Mouse (Mus musculus) midbrain, embryonic 14.5 days (tissue): Measurements from ENCODE around the gene Sgsm1. TPM values are rescaled to one million over a fixed set of nuclear protein-coding genes. Genes with fewer than 3 reads are reported as not detected.
A peak's percentile ranks its signal among the peaks of the same experiment; 100 is the strongest.

Experiments
- ATAC-seq: fragments of 200-750 bp; cut with Nextera tagmentation; 2 replicates; pipeline ENCODE4 v1.8.0; 2017; ENCODE audit warnings: moderate number of reproducible peaks, moderate library complexity; ENCODE audit not compliant: low FRiP score, low TSS enrichment
- DNase-seq: peaks from one replicate; pipeline ENCODE4 v3.0.0-alpha.2; 2015
- H3K27ac ChIP-seq: fragments of 300-500 bp; sonication (generic); replicated peaks from 2 replicates; pipeline ENCODE4 v1.5.1; 2014; ENCODE audit warnings: mild to moderate bottlenecking, low read depth, low read length, moderate library complexity
- H3K27me3 ChIP-seq: fragments of 300-500 bp; sonication (generic); 2 replicates; pipeline ENCODE4 v1.6.1; 2014; ENCODE audit warnings: low read length, control low read depth, mixed read lengths; ENCODE audit not compliant: control insufficient read depth, insufficient read depth
- H3K36me3 ChIP-seq: fragments of 300-500 bp; sonication (generic); 2 replicates; pipeline ENCODE4 v1.6.1; 2014; ENCODE audit warnings: low read length, control low read depth; ENCODE audit not compliant: control insufficient read depth, insufficient read depth
- H3K4me1 ChIP-seq: fragments of 300-500 bp; sonication (generic); 2 replicates; pipeline ENCODE4 v1.6.1; 2014; ENCODE audit warnings: mild to moderate bottlenecking, antibody characterized with exemption, low read length, control low read depth; ENCODE audit not compliant: control insufficient read depth, insufficient read depth
- H3K4me2 ChIP-seq: fragments of 300-500 bp; sonication (generic); 2 replicates; pipeline ENCODE4 v1.6.1; 2014; ENCODE audit warnings: mild to moderate bottlenecking, low read length, moderate library complexity
- H3K4me3 ChIP-seq: fragments of 300-500 bp; sonication (generic); replicated peaks from 2 replicates; pipeline ENCODE4 v1.5.1; 2014; ENCODE audit warnings: low read depth, low read length
- H3K9ac ChIP-seq: fragments of 300-500 bp; sonication (generic); replicated peaks from 2 replicates; pipeline ENCODE4 v1.6.1; 2014; ENCODE audit warnings: mild to moderate bottlenecking, low read length, moderate library complexity
- H3K9me3 ChIP-seq: fragments of 300-500 bp; sonication (generic); 2 replicates; pipeline ENCODE4 v1.6.1; 2016; ENCODE audit warnings: low read length, control low read depth, mixed read lengths; ENCODE audit not compliant: control insufficient read depth
- WGBS: fragments of 180-500 bp; shearing (Covaris S2); extraction: QIAGEN DNeasy Blood & Tissue Kit; methylation state at CpG from one replicate; pipeline ENCODE4 v1.1.7; 2014; 5-methylcytosine and 5-hydroxymethylcytosine counted together
- polyA plus RNA-seq: library from polyadenylated mRNA; unstranded; fragments of >200 nt; fragmentation: Nextera tagmentation; extraction: Ambion mirVana; gene quantifications from 2 replicates; pipeline ENCODE4 v1.2.1, GENCODE M21; 2014

Gene Sgsm1
- polyA plus RNA-seq, 1 experiment from 2014 or later, result 15.2 TPM

GRCm38 (mm10) chr5:113294575-113294974 lies 16.0 kb downstream of the Sgsm1 start:
- Histone ChIP-seq H3K9ac (no peak overlapping the region), H3K4me3 (no peak overlapping the region)

DNA sequence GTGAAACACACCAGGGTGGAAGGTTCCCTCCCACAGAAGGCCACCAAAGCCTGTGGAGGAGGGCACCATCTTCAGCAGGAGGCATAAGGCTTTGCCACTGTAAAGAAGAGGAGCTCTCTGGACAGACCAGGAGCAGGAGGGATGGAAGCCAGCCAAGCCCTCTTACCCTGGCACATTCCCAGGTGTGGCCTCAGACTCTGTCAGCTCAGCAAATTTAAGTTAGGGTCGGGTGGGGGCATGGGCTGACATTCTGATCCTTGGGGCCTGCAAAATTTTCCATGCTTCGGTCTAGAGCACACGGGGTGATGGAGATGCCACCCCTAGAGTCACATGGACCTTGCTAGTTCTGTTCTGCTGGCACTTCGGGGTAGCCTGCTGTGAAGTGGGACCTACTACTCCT lies 17.1 kb downstream of the Sgsm1 start:
- 82% methylated on average over 4 of the region's 4 CpGs for WGBS

More at GRCm38 (mm10) chr5:113294575-113294974, 16.0 kb downstream of the Sgsm1 start:
- 83% methylated on average over 5 of the region's 5 CpGs for WGBS
- DNase-seq (no peak), ATAC-seq (no peak)
- Histone ChIP-seq H3K9me3 (no peaks in the 10 kb centered on the region), H3K36me3 (0 out of 2 replicates have a peak, but pooled peaks cover 2% of the 10 kb centered on the region), H3K27me3 (no peaks in the 10 kb centered on the region), H3K27ac (no peak overlapping the region), H3K4me2 (no peak overlapping the region), H3K4me1 (peaks cover 3% of the 10 kb centered on the region; the same call in 1 of the 2 replicates)

GRCm38 (mm10) chr5:113292832-113293231 lies 17.8 kb downstream of the Sgsm1 start:
- Histone ChIP-seq H3K9me3 (no peaks in the 10 kb centered on the region), H3K36me3 (no peaks in the 10 kb centered on the region), H3K27ac (no peak overlapping the region), H3K4me2 (no peak overlapping the region), H3K4me3 (no peak overlapping the region), H3K4me1 (0 out of 2 replicates have a peak, but pooled peaks cover 3% of the 10 kb centered on the region), H3K9ac (no peak overlapping the region), H3K27me3 (peaks cover 11% of the 10 kb centered on the region; the same call in 1 of the 2 replicates)
- WGBS, result 65% methylated on average over 8 of the region's 8 CpGs
- no peak for DNase-seq
- ATAC-seq, result no peak

More for the DNA sequence above, 17.1 kb downstream of the Sgsm1 start:
- no peaks in the 10 kb centered on the region for H3K9me3 ChIP-seq
- H3K4me3 ChIP-seq, result no peak overlapping the region
- no peak overlapping the region for H3K27ac ChIP-seq
- no peaks in the 10 kb centered on the region for H3K36me3 ChIP-seq
- H3K4me2 ChIP-seq, result no peak overlapping the region
- H3K27me3 ChIP-seq, result peaks cover 5% of the 10 kb centered on the region; the same call in 1 of the 2 replicates
- H3K4me1 ChIP-seq, result peaks cover 3% of the 10 kb centered on the region; the same call in 1 of the 2 replicates
- H3K9ac ChIP-seq, result no peak overlapping the region
- DNase-seq, result no peak
- no peak for ATAC-seq

- no peak for ATAC-seq
- peaks cover 6% of the 10 kb centered on the region; the same call in 1 of the 2 replicates for H3K4me1 ChIP-seq
- no peaks in the 10 kb centered on the region for H3K36me3 ChIP-seq
- H3K27me3 ChIP-seq, result peaks cover 18% of the 10 kb centered on the region; the same call in 1 of the 2 replicates
- 11% methylated on average over 8 of the region's 8 CpGs for WGBS
- no peak overlapping the region for H3K4me2 ChIP-seq
- no peak overlapping the region for H3K27ac ChIP-seq
- DNase-seq, result peak; percentile 47
- no peaks in the 10 kb centered on the region for H3K9me3 ChIP-seq
- H3K4me3 ChIP-seq, result no peak overlapping the region
- no peak overlapping the region for H3K9ac ChIP-seq
Measured at GRCm38 (mm10) chr5:113292179-113292578, 18.4 kb downstream of the Sgsm1 start.

GRCm38 (mm10) chr5:113291125-113291524 lies 19.5 kb downstream of the Sgsm1 start:
- WGBS, result 88% methylated on average over 4 of the region's 4 CpGs
- H3K4me3 ChIP-seq, result no peak overlapping the region
- H3K27ac ChIP-seq, result no peak overlapping the region
- no peak for DNase-seq
- peaks cover 8% of the 10 kb centered on the region; the same call in 1 of the 2 replicates for H3K4me1 ChIP-seq
- no peaks in the 10 kb centered on the region for H3K9me3 ChIP-seq
- H3K36me3 ChIP-seq, result peaks cover under 1% of the 10 kb centered on the region; the same call in 1 of the 2 replicates
- no peak overlapping the region for H3K4me2 ChIP-seq
- H3K9ac ChIP-seq, result no peak overlapping the region
- no peak for ATAC-seq
- H3K27me3 ChIP-seq, result peaks cover 20% of the 10 kb centered on the region; the same call in 1 of the 2 replicates

- DNase-seq, result no peak
Measured at GRCm38 (mm10) chr5:113290149-113290548, 20.4 kb downstream of the Sgsm1 start.

DNA sequence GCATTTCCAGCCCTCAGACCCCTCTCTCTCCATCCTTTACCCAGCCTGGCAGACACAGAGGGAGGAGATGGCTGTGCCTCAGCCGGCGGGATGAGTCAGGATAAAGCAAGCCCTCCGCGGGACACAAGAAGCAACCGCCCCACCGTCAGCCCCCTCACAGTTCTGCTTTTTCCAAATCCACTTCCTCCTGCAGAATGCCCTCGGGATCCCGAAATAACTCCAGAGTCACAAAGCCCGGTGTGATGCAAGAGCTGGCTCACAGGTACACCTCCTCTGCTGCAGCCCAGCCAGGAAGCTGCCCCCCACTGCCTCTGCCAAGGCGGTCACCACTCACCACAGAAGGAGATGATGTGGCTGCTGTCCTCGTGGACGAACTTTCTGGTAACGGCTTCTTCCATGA lies 22.1 kb downstream of the Sgsm1 start:
- no peak for ATAC-seq

More at GRCm38 (mm10) chr5:113290149-113290548, 20.4 kb downstream of the Sgsm1 start:
- H3K4me1 ChIP-seq, result peaks cover 5% of the 10 kb centered on the region; the same call in 1 of the 2 replicates
- no peak for ATAC-seq
- no peak overlapping the region for H3K9ac ChIP-seq
- no peak overlapping the region for H3K4me3 ChIP-seq
- WGBS, result 42% methylated on average over 14 of the region's 14 CpGs
- no peak overlapping the region for H3K27ac ChIP-seq
- no peaks in the 10 kb centered on the region for H3K9me3 ChIP-seq
- peaks cover 20% of the 10 kb centered on the region; the same call in 1 of the 2 replicates for H3K27me3 ChIP-seq
- H3K4me2 ChIP-seq, result no peak overlapping the region
- peaks cover 8% of the 10 kb centered on the region; the same call in 1 of the 2 replicates for H3K36me3 ChIP-seq

DNA sequence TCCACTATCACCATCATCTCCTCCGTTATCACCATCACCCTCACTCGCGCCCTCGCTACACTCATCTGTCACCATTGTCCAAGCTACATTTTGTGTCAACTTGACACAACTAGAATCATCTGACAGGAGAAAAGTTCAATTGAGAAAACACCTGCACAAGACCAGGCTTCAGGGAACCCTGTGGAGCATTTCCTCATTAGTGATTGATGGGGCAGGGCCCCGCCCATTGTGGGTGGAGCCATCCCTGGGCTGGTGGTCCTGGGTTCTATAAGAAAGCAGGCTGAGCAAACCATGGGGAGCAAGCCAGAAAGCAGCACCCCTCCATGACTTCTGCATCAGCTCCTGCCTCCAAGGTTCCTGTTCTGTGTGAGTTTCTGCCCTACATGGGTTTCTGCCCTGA lies 22.8 kb downstream of the Sgsm1 start:
- Histone ChIP-seq H3K4me1 (peaks cover 5% of the 10 kb centered on the region; the same call in 1 of the 2 replicates), H3K27ac (no peak overlapping the region), H3K9me3 (no peaks in the 10 kb centered on the region), H3K4me2 (no peak overlapping the region), H3K36me3 (peaks cover 21% of the 10 kb centered on the region), H3K4me3 (no peak overlapping the region), H3K9ac (no peak overlapping the region), H3K27me3 (peaks cover 20% of the 10 kb centered on the region; the same call in 1 of the 2 replicates)
- WGBS, result 68% methylated on average over 5 of the region's 5 CpGs
- no peak for ATAC-seq
- no peak for DNase-seq

More for the DNA sequence above, 22.1 kb downstream of the Sgsm1 start:
- Histone ChIP-seq H3K36me3 (peaks cover 19% of the 10 kb centered on the region), H3K27me3 (peaks cover 20% of the 10 kb centered on the region; the same call in 1 of the 2 replicates), H3K9me3 (no peaks in the 10 kb centered on the region), H3K4me1 (peaks cover 5% of the 10 kb centered on the region; the same call in 1 of the 2 replicates), H3K4me2 (no peak overlapping the region), H3K4me3 (no peak overlapping the region), H3K27ac (no peak overlapping the region), H3K9ac (no peak overlapping the region)
- DNase-seq, result no peak
- WGBS, result 47% methylated on average over 13 of the region's 13 CpGs
